Mouse (Mus musculus) lung, embryonic 15.5 days (tissue): Measurements from ENCODE around the gene Vmn1r26. TPM values are rescaled to one million over a fixed set of nuclear protein-coding genes. Genes with fewer than 3 reads are reported as not detected.
"Not testable (repeated sequence)": the region's sequence is repeated elsewhere in the genome, so short reads cannot be mapped to it uniquely, and the experiment has no call there.

Experiments
- ATAC-seq: fragments of 200-750 bp; cut with Nextera tagmentation; 2 replicates; pipeline ENCODE4 v1.8.0; 2017; ENCODE audit warnings: moderate number of reproducible peaks, borderline replicate concordance; ENCODE audit not compliant: low FRiP score, low TSS enrichment; ENCODE audit errors: extremely low read depth
- H3K27ac ChIP-seq: fragments of 300-500 bp; sonication (generic); 2 replicates; pipeline ENCODE4 v1.5.1; 2015; ENCODE audit warnings: moderate library complexity, mild to moderate bottlenecking, inconsistent platforms
- H3K27me3 ChIP-seq: fragments of 300-500 bp; sonication (generic); 2 replicates; pipeline ENCODE4 v1.6.1; 2015; ENCODE audit warnings: inconsistent platforms
- H3K36me3 ChIP-seq: fragments of 300-500 bp; sonication (generic); 2 replicates; pipeline ENCODE4 v1.6.1; 2015; ENCODE audit warnings: inconsistent platforms
- H3K4me1 ChIP-seq: fragments of 300-500 bp; sonication (generic); 2 replicates; pipeline ENCODE4 v1.6.1; 2015; ENCODE audit warnings: inconsistent platforms
- H3K4me2 ChIP-seq: fragments of 300-500 bp; sonication (generic); 2 replicates; pipeline ENCODE4 v1.6.1; 2015; ENCODE audit warnings: inconsistent platforms, mild to moderate bottlenecking, moderate library complexity
- H3K4me3 ChIP-seq: fragments of 300-500 bp; sonication (generic); 2 replicates; pipeline ENCODE4 v1.5.1; 2015; ENCODE audit warnings: mild to moderate bottlenecking, inconsistent platforms
- H3K9ac ChIP-seq: fragments of 300-500 bp; sonication (generic); 2 replicates; pipeline ENCODE4 v1.6.1; 2015; ENCODE audit warnings: inconsistent platforms
- H3K9me3 ChIP-seq: fragments of 300-500 bp; sonication (generic); 2 replicates; pipeline ENCODE4 v1.6.1; 2016; ENCODE audit warnings: inconsistent platforms
- WGBS: fragments of 180-500 bp; shearing (Covaris S2); methylation state at CpG from one replicate; pipeline ENCODE4 v1.1.7; 2015; 5-methylcytosine and 5-hydroxymethylcytosine counted together
- polyA plus RNA-seq: library from polyadenylated mRNA; unstranded; fragments of >200 nt; fragmentation: Nextera tagmentation; extraction: Ambion mirVana; gene quantifications from 2 replicates; pipeline ENCODE4 v1.2.1, GENCODE M21; 2015

Gene Vmn1r26
- not detected in 2 replicates for polyA plus RNA-seq

GRCm38 (mm10) chr6:58015059-58015458, at the start of gene Vmn1r26:
Vmn1r26 (minus strand) TSS chr6:58015159.
- no peaks in the 10 kb centered on the region for H3K36me3 ChIP-seq
- H3K4me2 ChIP-seq, result no peak within 1 kb of the TSS
- no peaks in the 10 kb centered on the region for H3K4me1 ChIP-seq
- ATAC-seq, result no peak
- WGBS, result 80% methylated on average over 1 of the region's 1 CpGs
- no peak within 1 kb of the TSS for H3K9ac ChIP-seq
- H3K27me3 ChIP-seq, result no peaks in the 10 kb centered on the region
- H3K27ac ChIP-seq, result no peak within 1 kb of the TSS
- no peaks in the 10 kb centered on the region for H3K9me3 ChIP-seq
- no peak within 1 kb of the TSS for H3K4me3 ChIP-seq

GRCm38 (mm10) chr6:58044025-58044424, 29.1 kb upstream of the Vmn1r26 start:
- H3K4me2 ChIP-seq, result no peak overlapping the region
- H3K4me3 ChIP-seq, result no peak overlapping the region
- no peaks in the 10 kb centered on the region for H3K27me3 ChIP-seq
- ATAC-seq, result no peak
- H3K36me3 ChIP-seq, result no peaks in the 10 kb centered on the region
- H3K4me1 ChIP-seq, result no peaks in the 10 kb centered on the region
- no peak overlapping the region for H3K27ac ChIP-seq
- H3K9ac ChIP-seq, result no peak overlapping the region
- H3K9me3 ChIP-seq, result no peaks in the 10 kb centered on the region

GRCm38 (mm10) chr6:58017478-58017877, 2.5 kb upstream of the Vmn1r26 start:
- H3K9ac ChIP-seq, H3K27me3 ChIP-seq, H3K4me3 ChIP-seq, H3K4me2 ChIP-seq, H3K4me1 ChIP-seq, ATAC-seq, H3K9me3 ChIP-seq, H3K27ac ChIP-seq, H3K36me3 ChIP-seq: not testable (repeated sequence)
- WGBS, result 93% methylated on average over 20 of the region's 21 CpGs

GRCm38 (mm10) chr6:57980710-57981109, 34.2 kb downstream of the Vmn1r26 start, which contains the start of gene Vmn1r25:
Vmn1r25 (minus strand) TSS chr6:57980810.
- H3K27me3 ChIP-seq, result no peaks in the 10 kb centered on the region
- H3K4me2 ChIP-seq, result no peak within 1 kb of the TSS
- H3K9ac ChIP-seq, result no peak within 1 kb of the TSS
- WGBS, result 54% methylated on average over 3 of the region's 3 CpGs
- H3K36me3 ChIP-seq, result no peaks in the 10 kb centered on the region
- no peak within 1 kb of the TSS for H3K27ac ChIP-seq
- no peak for ATAC-seq
- H3K4me1 ChIP-seq, result no peaks in the 10 kb centered on the region
- no peaks in the 10 kb centered on the region for H3K9me3 ChIP-seq
- H3K4me3 ChIP-seq, result no peak within 1 kb of the TSS

- H3K4me1 ChIP-seq, H3K9me3 ChIP-seq, H3K4me3 ChIP-seq, H3K36me3 ChIP-seq, H3K4me2 ChIP-seq, H3K27me3 ChIP-seq, ATAC-seq, H3K27ac ChIP-seq, H3K9ac ChIP-seq: not testable (repeated sequence)
- WGBS, result 46% methylated on average over 1 of the region's 1 CpGs
Measured at GRCm38 (mm10) chr6:57961403-57961802, 53.6 kb downstream of the Vmn1r26 start, which contains the start of gene Vmn1r24. Vmn1r24 (minus strand) TSS chr6:57961503.

Other genes with a start within 250 kb of the Vmn1r26 start
- gene Vopp1, start 190.0 kb downstream of the Vmn1r26 start, polyA plus RNA-seq, result 32.5 and 35.9 TPM in 2 replicates
- not detected in 2 replicates for gene Vmn1r21, start 164.8 kb downstream of the Vmn1r26 start, polyA plus RNA-seq
- gene Vmn1r22, start 107.1 kb downstream of the Vmn1r26 start, polyA plus RNA-seq, result not detected in 2 replicates
- gene Vmn1r23, start 88.3 kb downstream of the Vmn1r26 start, polyA plus RNA-seq, result not detected in 2 replicates
- gene Vmn1r24, start 53.7 kb downstream of the Vmn1r26 start, polyA plus RNA-seq, result not detected in 2 replicates
- gene Vmn1r25, start 34.3 kb downstream of the Vmn1r26 start, polyA plus RNA-seq, result not detected in 2 replicates
- not detected in 2 replicates for gene Vmn1r27, start 203.7 kb upstream of the Vmn1r26 start, polyA plus RNA-seq
- gene Vmn1r28, start 246.9 kb upstream of the Vmn1r26 start, polyA plus RNA-seq, result not detected in 2 replicates